Mouse (Mus musculus): ENCODE results near the gene Hp. TPM values are rescaled to one million over a fixed set of nuclear protein-coding genes. Genes with fewer than 3 reads are reported as not detected.
A peak's percentile ranks its signal among the peaks of the same experiment; 100 is the strongest.

The Hp gene
- polyA plus RNA-seq, 1 experiment from 2014 or later = 8.2 TPM

- no peaks in the 10 kb centered on the region for H3K9me3 ChIP-seq (replicated peaks)
- peaks cover 100% of the 10 kb centered on the region for H3K36me3 ChIP-seq
- ATAC-seq (ENCODE audit: insufficient number of reproducible peaks, low FRiP score, low TSS enrichment, low read depth) = no peak
- no peaks in the 10 kb centered on the region for H3K4me1 ChIP-seq
- H3K27me3 ChIP-seq = no peaks in the 10 kb centered on the region
- H3K4me2 ChIP-seq (replicated peaks) = no peak overlapping the region
- H3K9ac ChIP-seq = no peak overlapping the region
- no peak overlapping the region for H3K27ac ChIP-seq (replicated peaks)
- WGBS = 44% methylated on average over 3 of the region's 3 CpGs
- no peak overlapping the region for H3K4me3 ChIP-seq (replicated peaks)
These were observed 27.3 kb downstream of the Hp start for GRCm38 (mm10) chr8:109551663-109552062.

- peaks cover 25% of the 10 kb centered on the region for H3K36me3 ChIP-seq
- peaks cover 5% of the 10 kb centered on the region; the same call in 1 of the 2 replicates for H3K4me1 ChIP-seq
- no peak overlapping the region for H3K9ac ChIP-seq
- no peak for ATAC-seq (ENCODE audit: insufficient number of reproducible peaks, low FRiP score, low TSS enrichment, low read depth)
- H3K27me3 ChIP-seq = no peaks in the 10 kb centered on the region
- H3K4me3 ChIP-seq (replicated peaks) = no peak overlapping the region
- H3K27ac ChIP-seq (replicated peaks) = no peak overlapping the region
- WGBS = 36% methylated on average over 3 of the region's 3 CpGs
- H3K9me3 ChIP-seq (replicated peaks) = no peaks in the 10 kb centered on the region
- no peak overlapping the region for H3K4me2 ChIP-seq (replicated peaks)
These were observed 34.9 kb downstream of the Hp start for GRCm38 (mm10) chr8:109544049-109544448.

GRCm38 (mm10) chr8:109542748-109543519 lies 36.0 kb downstream of the Hp start:
- 56% methylated on average over 8 of the region's 8 CpGs for WGBS
- Histone ChIP-seq H3K9ac (no peak overlapping the region), H3K4me3 (replicated peaks) (no peak overlapping the region), H3K9me3 (replicated peaks) (no peaks in the 10 kb centered on the region), H3K4me1 (peaks cover 5% of the 10 kb centered on the region; the same call in 1 of the 2 replicates), H3K27ac (replicated peaks) (peak overlapping the region; percentile 14; the same call in 1 of the 2 replicates), H3K27me3 (no peaks in the 10 kb centered on the region), H3K4me2 (replicated peaks) (no peak overlapping the region), H3K36me3 (peaks cover 14% of the 10 kb centered on the region)
- no peak for ATAC-seq (ENCODE audit: insufficient number of reproducible peaks, low FRiP score, low TSS enrichment, low read depth)

- Histone ChIP-seq H3K36me3 (peaks cover 7% of the 10 kb centered on the region), H3K9me3 (replicated peaks) (no peaks in the 10 kb centered on the region), H3K4me3 (replicated peaks) (no peak overlapping the region), H3K4me2 (replicated peaks) (no peak overlapping the region), H3K9ac (no peak overlapping the region), H3K4me1 (peaks cover 5% of the 10 kb centered on the region; the same call in 1 of the 2 replicates), H3K27me3 (no peaks in the 10 kb centered on the region), H3K27ac (replicated peaks) (no peak overlapping the region)
- no peak for ATAC-seq (ENCODE audit: insufficient number of reproducible peaks, low FRiP score, low TSS enrichment, low read depth)
- WGBS = 56% methylated on average over 5 of the region's 5 CpGs
These were observed 36.8 kb downstream of the Hp start for GRCm38 (mm10) chr8:109542165-109542564.

GRCm38 (mm10) chr8:109536703-109537102 lies 42.3 kb downstream of the Hp start:
- no peak overlapping the region for H3K27ac ChIP-seq (replicated peaks)

GRCm38 (mm10) chr8:109535140-109535990 lies 43.6 kb downstream of the Hp start:
- no peak for ATAC-seq (ENCODE audit: insufficient number of reproducible peaks, low FRiP score, low TSS enrichment, low read depth)
- Histone ChIP-seq H3K9ac (no peak overlapping the region), H3K27me3 (no peaks in the 10 kb centered on the region), H3K27ac (replicated peaks) (no peak overlapping the region), H3K4me3 (replicated peaks) (no peak overlapping the region), H3K4me1 (no peaks in the 10 kb centered on the region), H3K4me2 (replicated peaks) (no peak overlapping the region), H3K36me3 (no peaks in the 10 kb centered on the region), H3K9me3 (replicated peaks) (no peaks in the 10 kb centered on the region)
- 86% methylated on average over 19 of the region's 19 CpGs for WGBS

More at GRCm38 (mm10) chr8:109536703-109537102, 42.3 kb downstream of the Hp start:
- H3K9me3 ChIP-seq (replicated peaks) = no peaks in the 10 kb centered on the region
- H3K4me2 ChIP-seq (replicated peaks) = peak overlapping the region; percentile 35
- no peak overlapping the region for H3K9ac ChIP-seq
- H3K4me1 ChIP-seq = no peaks in the 10 kb centered on the region
- no peaks in the 10 kb centered on the region for H3K36me3 ChIP-seq
- H3K27me3 ChIP-seq = no peaks in the 10 kb centered on the region
- H3K4me3 ChIP-seq (replicated peaks) = no peak overlapping the region
- WGBS = 3% methylated on average over 5 of the region's 5 CpGs
- ATAC-seq (ENCODE audit: insufficient number of reproducible peaks, low FRiP score, low TSS enrichment, low read depth) = no peak

Other genes starting within 250 kb of the Hp start
- gene Pmfbp1, start 85.1 kb downstream of the Hp start, polyA plus RNA-seq (2015; fragmentation: Nextera tagmentation; extraction: Ambion mirVana) = 0.07 TPM in 1 of 2 replicates, not detected in the other
- gene Dhx38, start 13.3 kb downstream of the Hp start, polyA plus RNA-seq (2015; fragmentation: Nextera tagmentation; extraction: Ambion mirVana) = 20.9 and 22.6 TPM in 2 replicates
- 23.3 and 27.8 TPM in 2 replicates for gene Txnl4b, start 13.3 kb downstream of the Hp start, polyA plus RNA-seq (2015; fragmentation: Nextera tagmentation; extraction: Ambion mirVana)
- gene Dhodh, start 29.5 kb upstream of the Hp start, polyA plus RNA-seq (2015; fragmentation: Nextera tagmentation; extraction: Ambion mirVana) = 36.0 and 40.9 TPM in 2 replicates
- gene Pkd1l3, start 35.3 kb upstream of the Hp start, polyA plus RNA-seq (2015; fragmentation: Nextera tagmentation; extraction: Ambion mirVana) = 0.11 TPM in 1 of 2 replicates, not detected in the other
- 153 TPM in 2 replicates for gene Ist1, start 114.1 kb upstream of the Hp start, polyA plus RNA-seq (2015; fragmentation: Nextera tagmentation; extraction: Ambion mirVana)
- 31.0 and 33.1 TPM in 2 replicates for gene Zfp821, start 126.4 kb upstream of the Hp start, polyA plus RNA-seq (2015; fragmentation: Nextera tagmentation; extraction: Ambion mirVana)
- 7.1 and 7.6 TPM in 2 replicates for gene Atxn1l, start 158.6 kb upstream of the Hp start, polyA plus RNA-seq (2015; fragmentation: Nextera tagmentation; extraction: Ambion mirVana)
- 36.4 and 38.3 TPM in 2 replicates for gene Ap1g1, start 199.4 kb upstream of the Hp start, polyA plus RNA-seq (2015; fragmentation: Nextera tagmentation; extraction: Ambion mirVana)